Mouse (Mus musculus) forelimb bud, embryonic 11.5 days (tissue): ENCODE measurements around the gene Slc6a6.

Experiments used
- DNase-seq: peaks from one replicate; pipeline ENCODE4 v3.0.0-alpha.2; 2012; ENCODE audit warnings: low read depth, low spot score

Gene Slc6a6

DNA sequence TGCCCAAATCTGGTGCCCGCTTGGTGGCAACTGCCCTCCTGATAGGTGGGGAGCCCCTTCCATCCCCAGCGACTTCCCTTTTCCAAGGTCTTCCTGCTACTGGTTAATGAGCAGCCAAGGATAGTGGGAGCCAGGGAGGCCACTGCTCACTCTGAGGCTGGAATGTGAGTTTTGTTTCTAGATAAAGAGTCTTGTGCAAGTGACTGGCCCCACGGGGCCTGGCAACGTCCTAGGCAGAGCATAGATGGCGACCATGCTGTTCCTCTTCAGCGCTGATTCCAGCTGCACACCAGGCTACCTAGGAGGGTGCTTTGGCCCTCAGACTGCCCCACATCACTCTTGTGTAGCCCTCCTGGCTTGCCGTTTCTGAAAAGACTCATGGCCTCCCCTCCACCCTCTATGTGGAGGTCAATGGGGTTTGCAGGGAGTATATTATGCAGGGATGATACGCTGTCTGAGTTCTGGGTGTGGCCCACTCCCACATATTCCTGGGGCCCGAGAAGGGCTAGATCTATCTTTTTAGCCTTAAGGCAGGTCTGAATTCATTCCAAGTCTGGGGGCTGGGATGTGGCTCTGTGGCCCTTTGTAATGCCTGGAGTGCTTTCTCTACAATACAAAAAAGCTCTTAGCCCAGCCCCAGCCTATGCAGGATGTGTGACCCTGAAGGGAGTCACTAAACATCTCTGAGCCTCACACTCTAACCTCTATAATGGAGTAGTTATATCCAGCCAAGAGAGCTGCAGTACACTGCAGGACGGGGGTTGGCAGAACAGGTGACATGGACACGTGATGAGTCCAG, 17.2 kb downstream of the Slc6a6 start:
- no peak for DNase-seq

DNA sequence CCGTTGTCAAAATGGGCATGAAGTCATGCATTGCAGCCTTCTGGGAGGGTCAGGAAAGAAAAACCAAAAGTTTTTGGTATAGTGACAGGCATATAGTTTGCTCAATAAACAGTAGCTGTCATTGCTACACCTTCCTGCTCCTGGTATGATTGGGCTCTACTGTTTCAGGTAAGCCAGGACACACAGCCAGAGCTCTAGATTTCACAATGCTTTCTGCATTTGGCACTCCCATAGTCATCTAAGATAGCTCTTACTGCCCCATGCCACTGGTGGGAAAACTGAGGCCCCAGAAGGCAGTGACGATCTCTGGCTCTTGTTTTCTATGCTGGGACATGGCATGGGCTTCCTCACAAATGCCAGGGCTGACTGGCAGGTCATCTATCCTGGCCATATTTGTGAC, 19.6 kb downstream of the Slc6a6 start:
- DNase-seq = no peak

DNA sequence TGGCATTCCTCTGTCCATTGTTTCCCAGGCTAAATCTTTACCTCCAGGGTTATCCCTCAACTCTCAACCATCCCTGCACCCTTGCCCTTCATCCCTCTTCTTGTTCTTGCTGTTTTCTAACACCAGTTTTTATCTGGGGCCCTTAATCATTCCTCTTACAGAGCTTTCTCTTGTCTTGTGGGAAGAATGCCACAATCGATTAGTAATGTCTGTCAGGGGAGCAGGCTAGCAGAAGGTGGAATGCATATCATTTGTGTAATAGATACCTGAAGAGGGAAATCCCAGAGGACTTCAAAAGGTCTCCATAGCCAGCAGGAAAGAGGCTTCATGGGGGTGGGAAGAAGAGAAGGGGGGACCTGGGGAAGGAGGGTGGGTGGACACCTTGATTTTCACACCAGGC, 20.6 kb downstream of the Slc6a6 start:
- DNase-seq = no peak

DNA sequence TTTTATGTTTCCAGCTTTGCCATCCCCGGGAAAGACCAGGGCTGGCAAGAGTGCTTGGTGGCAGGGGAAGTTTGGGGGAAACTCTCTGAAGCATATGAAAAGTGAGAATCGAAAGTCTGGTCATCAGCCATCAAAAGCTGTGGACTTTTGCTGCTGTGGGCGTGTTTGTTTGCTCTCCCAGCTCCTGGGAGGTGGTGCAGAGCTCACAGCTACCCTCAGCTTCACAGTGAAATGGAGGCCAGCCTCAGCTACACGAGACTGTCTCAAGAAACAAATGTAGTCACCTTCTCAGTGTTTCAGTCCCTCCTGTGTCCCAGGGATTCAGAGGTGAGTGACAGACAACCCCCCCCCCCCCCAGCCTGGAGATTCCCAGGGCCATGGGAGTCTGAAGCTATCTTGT, 21.8 kb downstream of the Slc6a6 start:
- DNase-seq = no peak

DNA sequence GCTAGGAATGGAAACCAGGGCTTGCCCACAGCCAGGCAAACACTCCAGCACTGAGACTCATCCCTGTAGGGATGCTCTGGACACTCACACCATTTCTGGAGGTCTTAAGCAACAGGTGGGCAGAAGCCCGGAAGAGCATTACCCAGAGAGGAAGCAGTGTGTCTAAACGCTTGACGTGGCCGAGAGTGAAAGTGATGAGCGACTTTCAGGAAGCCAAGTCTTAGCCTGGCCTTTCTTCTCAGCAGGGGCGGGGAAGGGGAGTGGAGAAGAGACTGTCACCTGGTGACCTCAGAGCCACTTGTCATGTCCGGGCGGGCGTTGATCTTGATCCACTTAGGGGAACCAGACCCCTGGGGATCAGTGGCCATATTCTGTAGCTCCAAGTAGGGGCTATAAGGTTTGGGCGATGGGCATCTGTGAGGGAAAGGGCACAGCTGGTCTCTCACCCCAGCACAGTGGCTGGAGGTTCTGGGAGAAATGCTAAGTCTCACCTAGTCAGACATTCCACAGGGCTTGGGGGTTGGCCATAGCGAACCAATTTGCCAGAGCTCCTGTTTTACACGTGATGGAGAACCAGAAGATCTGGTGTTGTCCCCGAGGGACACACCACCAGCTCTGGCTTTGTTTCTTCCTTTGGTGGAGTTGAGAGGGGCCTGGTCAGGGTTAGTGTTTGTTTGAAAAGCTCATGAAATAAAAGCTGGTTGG, 22.4 kb downstream of the Slc6a6 start:
- no peak for DNase-seq

DNA sequence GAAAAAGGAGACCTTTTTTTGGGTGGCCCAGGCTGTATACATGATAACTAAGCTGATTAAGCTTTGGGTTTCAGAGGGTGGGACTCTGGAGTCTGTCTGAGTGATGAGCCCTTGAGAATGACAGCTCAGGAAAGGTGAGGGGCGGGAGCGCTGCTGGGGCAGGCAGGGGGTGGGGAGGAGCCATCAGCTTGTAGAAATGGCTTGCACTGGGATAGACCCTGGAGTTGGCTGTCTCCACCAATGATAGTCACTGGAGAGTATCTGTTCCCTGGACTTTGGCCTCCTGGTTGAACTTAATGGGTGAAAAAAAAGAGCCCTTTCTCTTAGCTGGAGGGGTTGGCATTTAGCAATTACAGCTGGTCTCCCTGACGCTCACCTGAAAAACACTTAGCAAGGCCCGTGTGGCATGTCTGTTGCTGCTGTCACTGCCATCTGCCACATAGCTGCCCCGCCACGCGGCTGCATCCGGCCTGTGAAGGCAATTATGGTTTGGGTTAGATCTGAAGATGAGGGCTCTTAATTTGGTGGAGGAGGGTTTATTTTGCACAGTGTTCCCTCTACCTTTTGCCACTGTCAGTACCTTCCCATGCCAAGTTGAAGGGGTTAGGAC, 23.5 kb downstream of the Slc6a6 start:
- no peak for DNase-seq

DNA sequence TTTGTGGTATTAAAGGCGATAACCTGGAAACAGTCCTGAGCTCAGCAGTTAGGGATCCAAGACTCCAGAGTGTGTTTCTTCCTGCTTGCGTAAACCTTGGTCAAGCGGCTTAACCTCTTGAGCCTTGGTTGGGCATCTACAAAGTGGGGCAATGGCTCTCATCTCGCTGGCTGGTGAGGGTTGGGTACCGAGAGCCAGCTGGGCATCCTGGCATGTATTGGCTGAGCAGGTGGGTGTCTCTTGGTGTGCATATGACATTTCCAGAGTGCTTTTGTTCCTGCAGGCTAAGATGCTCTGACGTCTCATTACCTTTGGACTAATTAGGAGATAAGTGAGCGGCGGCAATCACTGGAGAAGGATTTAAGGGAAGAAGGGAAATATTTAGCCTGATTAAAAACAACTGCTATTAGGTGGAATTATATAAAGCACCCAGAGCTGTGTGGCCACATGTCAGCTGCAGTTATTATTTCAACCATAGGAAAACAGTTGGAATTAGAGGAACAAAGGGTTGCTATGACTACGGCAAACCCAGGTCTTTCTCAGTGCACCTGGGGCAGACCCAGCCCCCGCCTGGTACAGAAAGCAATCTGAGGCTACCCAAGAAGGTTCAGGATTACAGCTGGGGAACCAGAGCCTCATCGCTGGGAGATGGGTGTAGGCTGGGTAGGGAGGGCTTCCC, 24.2 kb downstream of the Slc6a6 start:
- DNase-seq = no peak

DNA sequence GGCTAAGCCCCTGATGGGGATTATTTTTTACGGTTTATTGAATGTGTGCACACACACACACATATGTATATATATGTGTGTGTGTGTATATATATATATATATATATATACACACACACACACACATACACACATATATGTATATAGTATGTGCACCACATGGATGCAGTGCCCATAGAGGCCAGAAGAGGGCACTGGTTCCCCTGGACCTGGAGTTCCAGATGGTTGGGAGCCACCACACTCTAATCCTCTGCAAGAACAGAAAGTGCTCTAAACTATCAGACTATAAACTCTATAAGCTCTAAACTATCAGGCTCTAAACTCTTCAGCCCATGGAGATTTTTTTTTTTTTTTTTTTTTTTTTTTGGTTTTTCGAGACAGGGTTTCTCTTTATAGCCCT, 25.1 kb downstream of the Slc6a6 start:
- no peak for DNase-seq

DNA sequence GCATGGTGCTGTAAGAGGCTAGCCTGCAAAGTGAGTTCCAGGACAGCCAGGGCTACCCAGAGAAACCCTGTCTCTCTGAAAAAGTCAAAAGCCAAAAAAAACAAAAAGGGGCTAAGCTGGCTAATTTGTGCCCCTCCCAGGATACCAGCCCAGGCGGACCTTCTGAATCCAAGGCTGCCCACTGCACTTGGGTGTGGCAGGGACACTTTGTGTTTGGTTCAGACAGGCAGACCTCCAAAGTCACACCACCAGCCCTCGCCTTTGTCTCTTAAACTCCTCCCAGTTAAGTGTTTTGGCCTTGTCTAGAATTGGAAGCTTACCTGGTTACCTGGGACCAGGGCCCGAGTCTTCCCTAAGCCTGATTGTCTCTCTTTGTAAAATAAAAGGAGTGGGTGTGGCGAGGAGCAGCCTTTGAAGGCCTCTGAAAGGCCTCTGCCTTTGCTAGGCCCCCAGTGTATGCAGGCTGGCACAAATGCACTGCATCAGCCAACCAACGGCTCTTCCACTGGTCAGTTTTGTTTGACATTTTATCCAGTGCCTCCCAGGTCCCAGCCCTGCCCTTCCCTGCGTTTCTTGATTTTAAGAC, 26.6 kb downstream of the Slc6a6 start:
- DNase-seq = no peak

DNA sequence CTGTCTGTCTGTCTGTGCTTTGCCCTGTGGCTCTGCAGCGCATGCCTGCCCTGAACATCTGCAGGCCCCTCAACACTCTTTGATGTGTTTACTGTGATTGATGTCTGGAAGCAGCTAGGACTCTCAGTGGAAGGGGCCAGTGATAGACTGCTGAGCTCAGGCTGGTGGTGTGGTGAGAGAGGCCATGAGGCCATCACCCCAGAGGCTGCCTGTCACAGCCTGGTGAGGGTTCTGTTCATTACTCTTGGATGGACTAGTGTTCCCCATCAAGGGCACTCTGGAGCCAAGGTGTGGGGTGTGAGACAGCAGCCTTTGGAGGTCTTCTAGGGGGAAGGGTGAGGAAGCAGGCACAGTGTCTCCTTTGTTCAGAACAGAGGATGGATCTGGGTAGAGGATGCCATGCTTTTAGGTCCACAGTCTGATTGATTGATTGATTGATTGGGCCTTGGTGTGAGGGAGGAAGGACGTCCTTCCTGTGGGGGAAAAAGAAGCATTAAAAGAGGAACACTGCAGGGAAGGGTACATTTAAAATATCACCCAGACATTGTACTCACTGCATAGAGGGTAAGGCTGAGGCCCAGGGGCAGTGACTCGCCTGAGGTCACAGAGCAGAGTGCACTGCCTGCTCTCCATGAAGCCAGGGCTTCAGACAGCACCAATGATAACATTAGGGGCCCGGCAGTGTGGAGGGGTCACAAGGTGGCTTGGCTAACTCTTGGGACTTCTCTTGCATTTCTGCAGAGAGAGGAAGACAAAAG, 28.4 kb downstream of the Slc6a6 start:
- DNase-seq = no peak

DNA sequence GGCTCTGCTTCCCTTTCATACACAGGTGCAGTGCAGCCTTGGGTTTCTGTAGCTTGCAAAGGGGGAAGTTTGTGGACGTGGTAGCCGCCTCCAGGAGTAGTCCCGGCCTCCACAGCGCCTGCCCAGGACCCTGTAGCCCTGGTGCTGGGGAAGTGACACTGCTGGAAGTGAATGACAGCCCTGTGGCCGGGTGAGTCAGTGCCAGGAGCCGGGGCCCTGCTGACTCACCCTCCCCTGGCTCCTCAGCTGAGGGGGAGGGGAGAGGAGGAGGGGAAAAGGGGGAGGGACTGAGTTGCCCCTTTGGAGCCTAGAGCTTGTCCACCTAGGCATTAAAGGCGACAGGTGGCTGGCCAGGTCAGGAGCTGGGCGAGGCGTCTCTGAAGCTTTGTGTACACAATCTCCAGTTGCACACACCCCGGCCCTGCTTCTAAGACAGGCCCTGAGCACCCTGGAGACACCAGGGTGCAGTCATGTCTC, 29.0 kb downstream of the Slc6a6 start:
- peak; percentile 36 for DNase-seq

DNA sequence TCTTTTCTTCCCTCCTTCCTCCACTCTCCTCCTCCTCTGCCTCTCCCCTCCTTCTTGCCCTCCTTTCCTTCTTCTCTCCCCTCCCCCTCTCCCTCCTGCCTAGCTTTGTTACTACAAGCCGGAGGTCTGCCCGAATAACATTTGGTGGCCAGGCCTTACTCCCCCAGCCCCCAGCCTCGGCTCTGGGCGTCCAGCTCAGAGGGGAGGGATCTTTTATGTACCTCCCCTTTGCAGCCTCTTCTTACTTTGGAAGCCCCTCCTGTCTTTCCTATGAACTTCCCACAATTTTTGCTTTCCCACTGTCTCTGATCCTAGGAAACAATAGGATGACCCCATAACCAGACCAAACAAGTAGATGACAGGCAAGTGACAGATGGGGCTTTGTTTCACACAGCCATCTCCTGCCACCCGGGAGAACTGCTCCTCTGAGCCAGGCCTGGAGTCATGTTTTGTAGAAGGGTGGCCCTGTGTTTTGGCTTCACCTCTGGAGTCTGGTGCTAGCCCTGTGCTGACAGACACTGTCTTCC, 29.6 kb downstream of the Slc6a6 start:
- peak; percentile 49 for DNase-seq

DNA sequence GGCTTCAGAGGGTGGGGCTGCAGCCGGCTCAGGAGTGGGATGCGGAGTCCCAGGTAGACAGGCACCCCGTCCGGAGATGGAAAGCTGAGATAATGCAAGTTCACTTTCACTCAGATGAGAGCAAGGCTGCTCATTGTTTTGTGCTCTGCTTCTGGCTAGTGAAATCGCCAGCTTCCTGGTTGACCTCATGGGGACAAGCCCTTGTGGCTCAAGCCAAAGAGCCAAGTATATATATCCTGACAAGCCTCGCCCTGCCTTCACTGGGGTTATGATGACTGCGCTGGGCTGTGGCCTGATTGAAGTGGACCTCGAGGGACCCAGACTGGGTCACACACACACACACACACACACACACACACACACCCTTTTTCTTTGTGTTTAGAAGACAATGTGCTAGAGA, 31.2 kb downstream of the Slc6a6 start:
- no peak for DNase-seq

DNA sequence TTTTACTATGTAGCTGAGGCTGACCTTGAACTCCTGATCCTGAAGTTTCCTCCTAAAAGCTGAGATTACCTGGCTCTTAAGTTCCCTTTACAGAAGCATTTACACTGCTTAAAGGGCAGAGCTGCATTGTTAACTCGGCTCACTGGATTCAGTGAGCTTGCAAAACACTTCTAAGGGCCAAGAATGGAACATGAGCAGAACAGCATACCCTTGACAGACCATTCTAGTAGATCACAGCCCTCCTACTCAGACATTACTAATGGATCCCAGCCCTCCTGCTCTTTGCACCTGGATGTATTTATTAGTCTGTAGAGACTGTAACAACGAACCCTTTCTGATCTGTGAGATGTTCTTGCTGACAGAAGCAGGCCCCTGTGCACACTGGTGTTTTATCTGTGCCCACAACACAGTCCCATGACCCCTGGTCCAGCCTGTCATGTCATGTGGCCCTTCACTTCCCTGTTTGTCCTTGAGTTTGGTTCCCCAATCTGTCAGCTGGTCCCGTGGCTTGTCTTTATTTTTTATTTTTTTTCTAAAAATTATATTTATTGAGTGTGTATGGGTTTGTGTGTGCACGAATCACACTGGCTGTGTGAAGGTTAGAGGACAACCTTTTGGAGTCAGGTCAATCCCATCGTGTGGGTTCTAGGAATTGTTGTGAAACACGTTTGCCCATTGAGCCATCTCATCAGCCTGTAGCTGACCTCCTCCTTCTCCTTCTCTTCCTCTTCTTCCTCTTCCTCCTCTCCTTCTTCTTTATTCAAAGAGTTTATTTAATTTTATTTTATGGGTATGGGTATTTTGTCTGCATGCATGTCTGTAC, 32.3 kb downstream of the Slc6a6 start:
- no peak for DNase-seq

DNA sequence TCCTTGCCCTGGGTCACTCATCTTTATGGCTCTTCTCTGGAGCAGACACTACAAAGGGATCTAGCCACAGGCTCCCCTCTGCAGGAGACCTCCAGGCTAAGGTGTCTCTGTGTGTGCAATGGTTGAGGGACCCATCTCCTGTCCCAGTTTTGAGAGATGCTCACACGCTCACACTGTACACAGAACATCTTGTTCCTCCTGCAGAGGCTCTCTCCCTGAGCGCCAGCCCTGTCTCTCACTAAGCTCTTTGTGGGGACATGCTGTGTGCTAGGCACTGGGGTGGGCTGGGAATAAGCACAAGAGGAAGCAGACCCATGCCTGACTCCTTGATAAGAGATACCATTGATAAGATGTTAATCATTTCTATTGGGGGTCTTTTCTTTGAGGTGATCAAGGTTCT, 34.2 kb downstream of the Slc6a6 start:
- no peak for DNase-seq

DNA sequence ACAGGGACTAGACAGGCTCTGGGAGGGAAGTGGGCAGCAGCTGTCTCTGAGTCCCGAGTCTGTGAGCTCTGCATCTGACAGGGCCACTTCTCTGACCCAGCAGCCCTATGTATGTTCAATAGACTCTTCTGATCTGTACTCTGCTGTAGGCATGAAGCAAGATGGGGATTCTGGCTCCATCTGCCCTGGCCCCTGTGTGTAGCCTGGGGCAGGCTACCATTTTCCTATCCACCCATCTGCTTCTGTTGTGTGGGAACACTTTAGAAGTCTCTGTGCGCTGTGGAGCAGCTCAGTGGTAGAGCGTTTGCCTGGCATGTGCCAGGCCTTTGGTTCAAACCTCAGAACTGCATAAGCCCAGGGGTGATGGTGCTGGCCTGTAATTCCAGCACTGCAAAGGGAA, 34.8 kb downstream of the Slc6a6 start:
- DNase-seq = no peak

DNA sequence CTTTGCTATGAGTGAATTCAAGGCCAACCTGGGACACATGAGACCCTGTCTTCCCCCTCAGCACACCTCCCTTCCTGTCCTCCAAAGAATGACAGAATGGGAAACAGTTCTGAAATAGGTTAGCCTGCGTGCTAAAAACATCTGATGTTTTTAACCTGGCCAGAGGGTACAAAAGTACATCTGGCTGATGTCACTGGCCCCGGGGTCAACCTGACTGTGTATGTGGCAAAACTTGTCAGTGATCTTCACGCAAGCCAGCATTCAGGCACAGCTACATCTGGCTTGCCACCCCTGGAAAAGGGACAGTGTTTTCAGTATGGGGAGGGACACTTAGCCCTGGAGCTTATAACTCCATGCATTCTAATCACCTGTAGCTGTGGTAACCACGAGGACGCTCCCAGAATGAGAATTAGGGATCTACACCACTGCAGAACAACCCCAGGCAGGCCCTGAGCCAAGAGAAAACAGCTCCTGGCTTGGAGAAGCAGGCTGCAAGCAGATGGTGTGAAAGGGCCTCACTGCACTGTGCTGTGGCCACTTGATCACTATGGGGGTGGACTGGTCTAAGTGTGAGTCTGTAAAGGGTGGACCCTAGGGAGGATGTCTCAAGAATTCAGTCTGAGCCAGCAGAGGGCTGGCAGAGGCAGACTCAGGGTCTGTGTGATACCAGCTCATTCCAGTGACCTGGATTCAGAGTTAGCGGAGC, 35.3 kb downstream of the Slc6a6 start:
- DNase-seq = no peak

DNA sequence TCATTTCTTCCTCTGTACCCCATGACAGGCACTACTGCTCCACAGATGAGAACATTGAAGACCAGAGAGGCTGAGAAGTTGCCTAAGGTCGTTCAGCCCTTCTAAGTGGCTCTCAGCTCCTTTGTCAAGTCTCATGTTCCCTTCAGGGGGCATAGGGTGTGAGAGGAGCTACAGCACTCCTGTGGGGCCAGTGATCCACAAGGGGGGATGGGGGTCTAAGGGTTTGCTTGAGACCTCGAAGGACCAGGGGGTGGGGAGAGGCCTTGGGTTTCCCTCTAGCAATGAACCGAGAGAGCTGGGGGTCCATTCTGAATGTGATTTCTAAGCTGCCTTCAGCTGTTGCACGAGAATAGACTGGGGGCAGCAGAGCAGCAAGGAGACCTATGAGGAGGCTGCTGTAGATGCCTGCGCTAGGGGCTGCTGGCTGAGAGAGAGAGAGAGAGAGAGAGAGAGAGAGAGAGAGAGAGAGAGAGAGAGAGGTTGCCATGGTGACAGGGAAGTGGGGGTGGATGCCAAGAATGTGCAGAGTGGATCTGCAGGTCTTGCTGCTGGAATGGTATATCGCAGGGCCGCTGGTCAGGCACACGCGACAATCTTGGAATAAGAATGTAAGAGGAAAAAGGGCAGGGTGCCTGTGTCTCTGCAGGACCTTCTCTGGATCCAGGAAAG, 36.1 kb downstream of the Slc6a6 start:
- peak; percentile 70 for DNase-seq
